Mouse (Mus musculus) kidney, adult 2 months (tissue): ENCODE measurements around the gene Tent5b.

ENCODE experiments used
- CTCF ChIP-seq: fragments of 200-500 bp; conservative IDR thresholded peaks from 2 replicates; pipeline ENCODE4 v1.5.1; 2011; ENCODE audit warnings: low read depth, mild to moderate bottlenecking, control low read depth, low read length, moderate library complexity, mixed read lengths; ENCODE audit not compliant: insufficient read depth, insufficient read length
- POLR2A ChIP-seq: fragments of 200-500 bp; IDR thresholded peaks from one replicate; pipeline ENCODE4 v1.6.1; 2011; ENCODE audit warnings: low read depth, low read length, control low read depth

- TF ChIP-seq CTCF: no peak
- no peak for TF ChIP-seq POLR2A
Measured at GRCm38 (mm10) chr4:133458044-133458443, 21.9 kb upstream of the Tent5b start.
